ENCODE assay signal across 8 mouse cellular contexts in the genomic region with DNA sequence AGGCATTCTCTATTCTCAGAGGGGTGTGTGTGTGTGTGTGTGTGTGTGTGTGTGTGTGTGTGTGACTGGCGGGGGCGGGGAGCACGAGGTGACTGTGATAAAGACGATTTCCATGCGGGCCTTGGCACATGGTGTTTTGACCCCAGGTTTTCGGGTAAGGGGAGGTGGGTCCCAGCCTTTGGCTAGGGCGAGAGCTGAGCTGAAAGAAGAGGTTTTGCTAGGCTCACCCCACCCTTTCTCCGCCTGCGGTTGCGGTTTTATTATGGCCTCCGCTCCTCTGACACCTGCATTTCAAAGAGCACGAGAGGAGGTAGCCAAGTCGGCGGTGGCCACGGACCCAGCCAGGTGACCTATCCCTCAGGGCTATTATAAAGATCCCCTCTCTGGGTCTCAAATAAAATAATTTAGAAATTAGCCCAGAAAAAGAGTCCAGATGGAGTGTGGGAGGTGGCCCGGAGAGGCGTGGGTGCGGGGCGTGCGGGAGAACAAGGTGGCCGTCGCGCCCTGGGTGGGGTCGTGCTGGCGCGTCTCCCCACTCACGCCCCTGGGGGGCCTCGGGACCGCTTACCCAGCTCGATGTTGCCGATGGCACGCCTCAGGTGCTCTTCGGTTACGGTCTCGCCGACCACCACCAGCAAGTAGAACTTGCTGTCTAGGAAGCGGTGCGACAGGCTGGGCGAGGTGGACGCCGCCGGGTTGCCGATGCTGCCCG. TPM values are rescaled to one million over a fixed set of nuclear protein-coding genes. Genes with fewer than 3 reads are reported as not detected.
DNase-seq lines count a peak whose midpoint lies in the region; ATAC-seq and TF ChIP-seq lines count a peak whose summit lies in the region.

No protein-coding gene starts in this region.

- H3K36me3 ChIP-seq in forebrain, embryonic 15.5 days = no peaks in the 10 kb centered on the region
- H3K36me3 ChIP-seq in intestine, postnatal 0 days (ENCODE audit: control insufficient read depth, insufficient read depth) = no peaks in the 10 kb centered on the region
- H3K36me3 ChIP-seq in myocyte (ENCODE audit: control insufficient read depth, insufficient read depth) = peaks cover 17% of the 10 kb centered on the region

- TF ChIP-seq CTCF in intestine, postnatal 0 days (IDR thresholded peaks at IDR 0.05; ENCODE audit: low read depth) = no peak

- no peaks in the 10 kb centered on the region for H3K27me3 ChIP-seq in forebrain, embryonic 15.5 days
- H3K27me3 ChIP-seq in intestine, postnatal 0 days (replicated peaks; ENCODE audit: control insufficient read depth, insufficient read depth, low read length) = peaks cover 11% of the 10 kb centered on the region; the same call in 1 of the 2 replicates
- no peaks in the 10 kb centered on the region for H3K27me3 ChIP-seq in myocyte (ENCODE audit: control insufficient read depth, insufficient read depth, insufficient read length)

- TF ChIP-seq POLR2A in myocyte (IDR thresholded peaks at IDR 0.05; ENCODE audit: insufficient read length, low read depth) = no peak

- H3K4me2 ChIP-seq in forebrain, embryonic 15.5 days (replicated peaks) = peak overlapping the region; percentile 87
- H3K4me2 ChIP-seq in intestine, postnatal 0 days (replicated peaks; ENCODE audit: low read depth) = peak overlapping the region; percentile 92
- H3K4me2 ChIP-seq in myocyte (ENCODE audit: low read depth) = peak overlapping the region; percentile 28

- under 1% methylated on average over 43 of the region's 44 CpGs for WGBS in forebrain, embryonic 15.5 days
- under 1% methylated on average over 43 of the region's 44 CpGs for WGBS in intestine, postnatal 0 days

- no peaks in the 10 kb centered on the region for H3K9me3 ChIP-seq in forebrain, embryonic 15.5 days
- no peaks in the 10 kb centered on the region for H3K9me3 ChIP-seq in intestine, postnatal 0 days (ENCODE audit: control insufficient read depth)

- peak overlapping the region; percentile 82 for H3ac ChIP-seq in myocyte (ENCODE audit: control insufficient read depth, insufficient read length)

- peaks cover 38% of the 10 kb centered on the region for H3K4me1 ChIP-seq in forebrain, embryonic 15.5 days
- no peaks in the 10 kb centered on the region for H3K4me1 ChIP-seq in intestine, postnatal 0 days (replicated peaks; ENCODE audit: control insufficient read depth, insufficient read depth, low read length)

- H3K79me2 ChIP-seq in myocyte (ENCODE audit: control insufficient read depth, insufficient read depth) = peaks cover 38% of the 10 kb centered on the region

- H3K4me3 ChIP-seq in forebrain, embryonic 15.5 days = peak overlapping the region; percentile 61
- peak overlapping the region; percentile 62 for H3K4me3 ChIP-seq in intestine, postnatal 0 days (ENCODE audit: low read depth, low read length)
- peak overlapping the region; percentile 88 for H3K4me3 ChIP-seq in myocyte

- H3K27ac ChIP-seq in forebrain, embryonic 15.5 days (replicated peaks) = peak overlapping the region; percentile 99
- no peak overlapping the region; the same call in 1 of the 2 replicates for H3K27ac ChIP-seq in intestine, postnatal 0 days (ENCODE audit: low read depth, low read length)

- ATAC-seq in forebrain, embryonic 15.5 days (replicated peaks) = peak; percentile 27
- ATAC-seq in intestine, postnatal 0 days = peak; percentile 16; the same call in 1 of the 2 replicates

- DNase-seq in adrenal gland, adult 2 months = peak; percentile 44
- DNase-seq in adrenal gland, adult (ENCODE audit: inconsistent age in 2 of 2, low spot score in 1 of 2) = no peak
- DNase-seq in right cerebral cortex, postnatal 14 days = peak; percentile 55
- no peak for DNase-seq in right cerebral cortex, postnatal 36 days (ENCODE audit: low spot score in 2 of 2)
- DNase-seq in spleen, postnatal 4 days (ENCODE audit: low spot score in 2 of 2) = no peak

- H3K9ac ChIP-seq in forebrain, embryonic 15.5 days (replicated peaks) = peak overlapping the region; percentile 76
- peak overlapping the region; percentile 49 for H3K9ac ChIP-seq in intestine, postnatal 0 days (ENCODE audit: low read depth, low read length)

TF ChIP-seq in myocyte, 11 proteins besides CTCF, POLR2A, EP300 and RAD21:
- TF ChIP-seq USF1 (IDR thresholded peaks at IDR 0.05; ENCODE audit: low read depth) = no peak
- no peak for TF ChIP-seq SRF (IDR thresholded peaks at IDR 0.05; ENCODE audit: control insufficient read depth, insufficient read length, low read depth)
- TF ChIP-seq CEBPB (IDR thresholded peaks at IDR 0.05; ENCODE audit: insufficient read depth, poor library complexity, severe bottlenecking) = no peak
- no peak for TF ChIP-seq MAX (IDR thresholded peaks at IDR 0.05; ENCODE audit: low read depth)
- no peak for TF ChIP-seq TCF12 (IDR thresholded peaks at IDR 0.05; ENCODE audit: insufficient read depth, poor library complexity, severe bottlenecking)
- no peak for TF ChIP-seq E2F4 (IDR thresholded peaks at IDR 0.05; ENCODE audit: insufficient read depth)
- no peak for TF ChIP-seq POLR2AphosphoS2 (IDR thresholded peaks at IDR 0.05; ENCODE audit: insufficient read length, low read depth)
- TF ChIP-seq REST (IDR thresholded peaks at IDR 0.05; ENCODE audit: insufficient read depth, insufficient read length) = no peak
- no peak for TF ChIP-seq MYOD1 (IDR thresholded peaks at IDR 0.05; ENCODE audit: control insufficient read depth in 1 of 3, insufficient read length in 2 of 3, low read depth in 2 of 3)
- no peak for TF ChIP-seq TCF3 (IDR thresholded peaks at IDR 0.05; ENCODE audit: insufficient read length, low read depth)
- no peak for TF ChIP-seq MYOG (IDR thresholded peaks at IDR 0.05; ENCODE audit: control insufficient read depth in 1 of 3, insufficient read depth in 1 of 3, insufficient read length in 2 of 3, low read depth in 2 of 3)
TF ChIP-seq in myocyte: peak in this region for 0.

RNA-seq across cellular contexts. Expression of a gene that starts 0.4 kb away (rescaled TPM):
- 100 to 1,000 TPM; 107 to 110 TPM for total RNA-seq in adrenal gland, adult 2 months (2021)
- polyA plus RNA-seq in adrenal gland, adult 2 months (2012; rRNA removed) = 2.4 and 4.0 TPM in 2 replicates
- 1,899 and 1,916 TPM in 2 replicates for polyA plus RNA-seq in forebrain, embryonic 15.5 days (2015; fragmentation: Nextera tagmentation; extraction: Ambion mirVana)
- polyA plus RNA-seq in intestine, postnatal 0 days (2015; fragmentation: Nextera tagmentation; extraction: Ambion mirVana) = 43.7 and 47.7 TPM in 2 replicates
- 40.6 TPM for polyA plus RNA-seq in myocyte (2012; fragmentation: generic; extraction: Trizol)

Comparison
In these comparisons a context has a peak if more than half of its experiments do, and no peak if none do; other contexts are left out.
1. DNase-seq: peak in adrenal gland, adult 2 months (single experiment) and right cerebral cortex, postnatal 14 days (single experiment); none in adrenal gland, adult (0 of 2), right cerebral cortex, postnatal 36 days (0 of 2) and spleen, postnatal 4 days (0 of 2).
2. H3K4me2 ChIP-seq: peak in every context shown above with its lines; median percentile 92 in intestine, postnatal 0 days; 87 in forebrain, embryonic 15.5 days; 28 in myocyte.
3. RNA of a gene that starts 0.4 kb away (polyA plus RNA-seq): 1,899 to 1,916 TPM in forebrain, embryonic 15.5 days; 43.7 to 47.7 TPM in intestine, postnatal 0 days, 40.6 TPM in myocyte (single experiment) and 2.4 to 4.0 TPM in adrenal gland, adult 2 months; every median in the first group is over 10 times any median in the second.
4. Peak in every context shown above with its lines, with median percentiles within 50 percentile points of each other: H3K4me3 ChIP-seq.